Mouse (Mus musculus): ENCODE measurements around the gene Eif1ad.

Eif1ad gene

DNA sequence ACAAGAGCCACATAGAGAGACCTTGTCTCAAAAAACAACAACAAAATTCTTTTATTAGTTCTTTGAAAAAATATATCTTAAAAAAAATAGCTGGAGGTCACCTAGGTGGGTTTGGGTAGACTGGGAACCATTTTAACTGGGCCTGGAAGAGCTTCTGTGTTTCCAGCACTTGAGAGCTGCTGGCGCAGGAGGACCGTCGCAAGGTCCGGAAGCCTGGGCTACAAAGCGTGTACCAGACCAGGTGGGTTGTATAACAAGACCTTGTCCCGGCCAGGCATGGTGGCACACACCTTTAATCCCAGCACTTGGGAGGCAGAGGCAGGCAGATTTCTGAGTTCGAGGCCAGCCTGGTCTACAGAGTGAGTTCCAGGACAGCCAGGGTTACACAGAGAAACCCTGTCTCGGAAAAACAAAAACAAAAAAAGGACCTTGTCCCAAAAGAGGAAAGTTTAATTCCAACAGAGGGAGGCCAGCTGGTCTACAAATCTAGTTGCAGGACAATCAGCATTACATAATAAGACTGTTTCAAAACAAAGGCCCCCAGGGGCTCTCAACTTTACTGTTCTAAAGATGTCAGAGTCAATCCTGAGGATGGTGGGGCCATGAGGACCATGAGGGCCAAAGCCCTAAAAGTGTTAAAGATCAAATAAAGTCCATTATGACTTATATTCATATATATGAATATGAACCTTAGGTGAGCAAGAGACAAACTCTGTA lies 52.4 kb downstream of the Eif1ad start:
- DNase-seq (ENCODE audit: low spot score in 2 of 2), result no peak

DNA sequence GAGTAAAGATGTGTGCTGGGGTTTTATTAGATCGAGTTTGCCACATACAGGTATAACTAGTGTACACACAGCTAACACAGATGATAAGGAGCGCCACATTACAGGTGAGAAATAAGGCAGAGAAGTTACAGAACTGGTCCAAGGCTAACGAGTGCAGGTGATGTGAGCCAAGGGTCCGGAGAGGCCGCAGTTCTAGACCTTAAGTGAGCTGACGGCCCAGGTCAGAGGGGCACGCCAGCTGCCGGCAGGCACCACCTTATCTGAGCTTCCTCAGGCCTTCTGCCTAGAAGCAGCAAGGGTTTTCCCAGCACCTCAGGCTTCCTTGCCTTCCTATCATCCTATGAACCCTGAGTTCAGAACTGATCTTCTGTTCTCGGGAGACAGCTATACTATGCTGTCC lies 53.1 kb downstream of the Eif1ad start:
- no peak for DNase-seq (ENCODE audit: low spot score in 2 of 2)

GRCm38 (mm10) chr19:5420579-5420978 lies 54.0 kb downstream of the Eif1ad start:
- DNase-seq (ENCODE audit: low spot score in 2 of 2), result no peak

All from frontal cortex, postnatal 25 days (tissue).